Mouse (Mus musculus) cortical plate, adult 2 months (tissue): ENCODE results near the gene Cryaa.

Experiments used
- CTCF ChIP-seq: fragments of 200-500 bp; IDR thresholded peaks from 2 replicates; pipeline ENCODE4 v1.5.1; 2011; ENCODE audit warnings: mild to moderate bottlenecking, control low read depth, low read length; ENCODE audit not compliant: insufficient read depth; ENCODE audit errors: extremely low read depth
- POLR2A ChIP-seq: fragments of 200-500 bp; IDR thresholded peaks from 2 replicates; pipeline ENCODE4 v1.6.1; 2011; ENCODE audit warnings: mild to moderate bottlenecking, low read length, control low read depth; ENCODE audit not compliant: insufficient read depth; ENCODE audit errors: extremely low read depth

- TF ChIP-seq POLR2A (no peak), CTCF (no peak)
Measured at GRCm38 (mm10) chr17:31705271-31706020, 27.8 kb downstream of the Cryaa start.
